Mouse (Mus musculus) embryonic facial prominence, embryonic 15.5 days (tissue): Measurements from ENCODE around the gene Fam110a. TPM values are rescaled to one million over a fixed set of nuclear protein-coding genes. Genes with fewer than 3 reads are reported as not detected.

ENCODE experiments used
- ATAC-seq: fragments of 200-750 bp; cut with Nextera tagmentation; 2 replicates; pipeline ENCODE4 v1.8.0; 2017; ENCODE audit warnings: low read depth, moderate TSS enrichment; ENCODE audit not compliant: insufficient number of reproducible peaks, low FRiP score, low TSS enrichment
- H3K27ac ChIP-seq: fragments of 300-500 bp; sonication (generic); replicated peaks from 2 replicates; pipeline ENCODE4 v1.5.1; 2015; ENCODE audit warnings: mild to moderate bottlenecking, inconsistent platforms
- H3K27me3 ChIP-seq: fragments of 300-500 bp; sonication (generic); 2 replicates; pipeline ENCODE4 v1.6.1; 2015; ENCODE audit warnings: inconsistent platforms
- H3K36me3 ChIP-seq: fragments of 300-500 bp; sonication (generic); 2 replicates; pipeline ENCODE4 v1.6.1; 2015; ENCODE audit warnings: mild to moderate bottlenecking, inconsistent platforms
- H3K4me1 ChIP-seq: fragments of 300-500 bp; sonication (generic); 2 replicates; pipeline ENCODE4 v1.6.1; 2015; ENCODE audit warnings: inconsistent platforms
- H3K4me2 ChIP-seq: fragments of 300-500 bp; sonication (generic); replicated peaks from 2 replicates; pipeline ENCODE4 v1.6.1; 2015; ENCODE audit warnings: mild to moderate bottlenecking, inconsistent platforms
- H3K4me3 ChIP-seq: fragments of 300-500 bp; sonication (generic); replicated peaks from 2 replicates; pipeline ENCODE4 v1.5.1; 2015; ENCODE audit warnings: mild to moderate bottlenecking, inconsistent platforms
- H3K9ac ChIP-seq: fragments of 300-500 bp; sonication (generic); 2 replicates; pipeline ENCODE4 v1.6.1; 2015; ENCODE audit warnings: inconsistent platforms
- H3K9me3 ChIP-seq: fragments of 300-500 bp; sonication (generic); replicated peaks from 2 replicates; pipeline ENCODE4 v1.6.1; 2016; ENCODE audit warnings: inconsistent platforms
- WGBS: fragments of 180-500 bp; shearing (Covaris S2); methylation state at CpG from one replicate; pipeline ENCODE4 v1.1.7; 2015; 5-methylcytosine and 5-hydroxymethylcytosine counted together
- polyA plus RNA-seq: library from polyadenylated mRNA; unstranded; fragments of >200 nt; fragmentation: Nextera tagmentation; extraction: Ambion mirVana; gene quantifications from 2 replicates; pipeline ENCODE4 v1.2.1, GENCODE M21; 2015

Fam110a gene
- polyA plus RNA-seq, 1 experiment from 2014 or later, result 30.7 TPM

DNA sequence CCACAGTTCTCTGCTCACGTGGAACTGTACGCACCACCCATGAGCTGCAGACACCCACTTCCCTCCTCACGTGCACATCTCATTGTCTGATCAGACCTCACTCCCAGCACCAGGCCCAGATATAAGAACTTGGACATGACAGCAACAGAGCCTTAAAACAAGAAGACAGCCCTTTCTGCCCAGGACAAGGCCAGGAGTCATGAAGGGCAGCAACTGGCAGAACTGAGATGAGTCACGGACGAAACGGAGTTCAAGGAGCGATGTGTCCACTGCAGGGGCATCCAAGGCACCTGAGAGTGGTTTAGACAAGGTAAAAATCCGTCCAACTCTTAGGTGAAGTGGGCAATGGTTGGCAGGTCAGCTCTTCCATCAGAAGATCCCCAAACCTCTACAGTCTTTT, 26.4 kb downstream of the Fam110a start:
- Histone ChIP-seq H3K9me3 (no peaks in the 10 kb centered on the region), H3K9ac (no peak overlapping the region), H3K27me3 (no peaks in the 10 kb centered on the region), H3K27ac (no peak overlapping the region), H3K4me3 (no peak overlapping the region), H3K4me1 (no peaks in the 10 kb centered on the region), H3K36me3 (no peaks in the 10 kb centered on the region), H3K4me2 (no peak overlapping the region)
- no peak for ATAC-seq
- 84% methylated on average over 8 of the region's 8 CpGs for WGBS

DNA sequence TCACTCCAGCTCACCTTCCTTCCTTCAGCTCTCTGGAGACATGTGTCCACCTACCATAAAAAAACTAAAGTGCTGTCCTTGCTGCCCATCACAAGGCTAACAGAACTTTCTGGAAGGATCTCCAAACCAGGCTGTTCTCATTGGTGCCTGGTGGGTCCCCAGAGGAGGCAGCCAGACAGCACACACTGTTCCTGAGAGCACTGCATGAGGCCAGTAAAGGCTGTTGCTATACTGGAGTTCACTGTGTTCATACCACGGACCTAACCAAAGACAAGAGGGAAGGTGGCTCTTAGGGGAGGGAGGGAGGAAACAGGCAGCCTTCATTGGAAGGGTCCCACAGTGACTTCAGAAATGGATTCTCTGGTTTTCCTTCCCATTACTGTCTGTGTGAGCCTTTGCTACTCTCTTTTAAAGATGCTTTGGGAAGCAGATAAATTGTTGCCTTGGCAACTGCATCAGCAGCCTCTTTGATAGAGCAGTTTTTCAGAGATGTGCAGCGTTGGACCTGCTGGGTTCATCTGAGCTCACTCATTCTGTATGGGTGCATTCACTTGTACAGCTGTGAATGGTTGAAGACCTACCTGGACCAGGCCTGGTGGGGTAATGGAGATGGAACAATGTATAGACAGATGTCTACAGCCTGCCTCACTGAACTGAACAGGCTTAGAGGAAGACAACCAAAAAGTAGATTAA, 30.8 kb downstream of the Fam110a start:
- 85% methylated on average over 2 of the region's 2 CpGs for WGBS
- Histone ChIP-seq H3K9me3 (no peaks in the 10 kb centered on the region), H3K4me2 (no peak overlapping the region), H3K27ac (no peak overlapping the region), H3K27me3 (no peaks in the 10 kb centered on the region), H3K9ac (no peak overlapping the region), H3K36me3 (no peaks in the 10 kb centered on the region), H3K4me3 (no peak overlapping the region), H3K4me1 (no peaks in the 10 kb centered on the region)
- no peak for ATAC-seq

DNA sequence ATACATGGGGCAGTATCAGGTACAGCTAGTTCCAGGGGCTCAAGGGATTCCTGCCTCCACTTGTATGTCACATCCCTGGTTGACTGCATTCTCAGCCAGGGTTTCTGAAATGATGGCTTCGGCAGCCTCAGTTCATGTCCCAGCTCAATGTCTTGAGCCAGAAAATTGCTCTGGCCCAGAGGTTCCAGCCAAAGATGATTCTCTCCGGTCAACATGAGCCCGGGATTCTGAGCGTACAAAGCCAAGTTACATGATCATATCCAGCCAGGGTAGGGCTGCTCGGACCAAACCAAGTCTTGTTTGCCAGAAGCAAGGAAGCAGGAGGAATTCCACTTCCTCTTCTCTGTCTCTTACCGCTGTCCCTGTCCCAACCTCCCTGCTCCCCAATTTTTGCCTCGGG, 31.7 kb downstream of the Fam110a start:
- no peaks in the 10 kb centered on the region for H3K4me1 ChIP-seq
- H3K27me3 ChIP-seq, result no peaks in the 10 kb centered on the region
- no peak for ATAC-seq
- 75% methylated on average over 7 of the region's 7 CpGs for WGBS
- H3K4me2 ChIP-seq, result no peak overlapping the region
- no peaks in the 10 kb centered on the region for H3K9me3 ChIP-seq
- no peak overlapping the region for H3K4me3 ChIP-seq
- H3K27ac ChIP-seq, result no peak overlapping the region
- H3K36me3 ChIP-seq, result no peaks in the 10 kb centered on the region
- no peak overlapping the region for H3K9ac ChIP-seq

DNA sequence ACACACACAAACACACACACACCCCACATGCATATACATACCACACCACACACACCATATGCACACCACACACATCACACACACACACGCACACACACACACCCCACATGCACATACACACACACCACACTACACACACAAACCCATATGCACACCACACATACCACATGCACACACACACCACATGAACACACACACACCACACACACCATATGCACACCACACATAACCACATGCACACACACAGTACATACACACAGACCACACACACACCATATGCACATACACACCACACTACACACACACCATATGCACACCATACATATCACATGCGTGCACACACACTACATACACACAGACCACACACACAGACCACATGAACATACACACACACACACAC, 32.4 kb downstream of the Fam110a start:
- 83% methylated on average over 2 of the region's 2 CpGs for WGBS
- no peaks in the 10 kb centered on the region for H3K27me3 ChIP-seq
- ATAC-seq, result no peak
- H3K4me1 ChIP-seq, result no peaks in the 10 kb centered on the region
- H3K4me2 ChIP-seq, result no peak overlapping the region
- H3K4me3 ChIP-seq, result no peak overlapping the region
- H3K27ac ChIP-seq, result no peak overlapping the region
- H3K36me3 ChIP-seq, result no peaks in the 10 kb centered on the region
- no peak overlapping the region for H3K9ac ChIP-seq
- no peaks in the 10 kb centered on the region for H3K9me3 ChIP-seq

DNA sequence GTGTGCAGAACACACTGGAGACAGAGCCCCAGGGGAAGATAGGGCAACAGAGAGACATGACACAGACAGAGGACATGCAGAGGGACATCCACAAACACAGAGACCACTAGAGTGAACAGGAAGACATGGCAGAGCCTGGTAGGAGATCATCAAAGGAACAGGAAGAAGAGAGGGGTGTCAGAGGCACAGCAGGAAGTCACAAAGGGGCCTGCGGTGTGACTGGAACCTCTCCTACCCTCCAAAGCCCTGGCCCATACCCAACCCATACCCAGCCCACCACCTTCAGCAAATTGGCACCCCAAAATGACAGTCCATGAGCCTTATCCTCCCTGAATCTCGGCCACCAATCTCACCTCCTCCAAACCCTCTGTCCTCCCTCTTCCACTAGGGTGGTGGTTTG, 35.9 kb downstream of the Fam110a start:
- no peak overlapping the region for H3K9ac ChIP-seq
- no peak overlapping the region for H3K27ac ChIP-seq
- H3K4me2 ChIP-seq, result no peak overlapping the region
- no peaks in the 10 kb centered on the region for H3K27me3 ChIP-seq
- 57% methylated on average over 2 of the region's 2 CpGs for WGBS
- H3K36me3 ChIP-seq, result no peaks in the 10 kb centered on the region
- ATAC-seq, result no peak
- no peak overlapping the region for H3K4me3 ChIP-seq
- H3K9me3 ChIP-seq, result no peaks in the 10 kb centered on the region
- no peaks in the 10 kb centered on the region for H3K4me1 ChIP-seq

DNA sequence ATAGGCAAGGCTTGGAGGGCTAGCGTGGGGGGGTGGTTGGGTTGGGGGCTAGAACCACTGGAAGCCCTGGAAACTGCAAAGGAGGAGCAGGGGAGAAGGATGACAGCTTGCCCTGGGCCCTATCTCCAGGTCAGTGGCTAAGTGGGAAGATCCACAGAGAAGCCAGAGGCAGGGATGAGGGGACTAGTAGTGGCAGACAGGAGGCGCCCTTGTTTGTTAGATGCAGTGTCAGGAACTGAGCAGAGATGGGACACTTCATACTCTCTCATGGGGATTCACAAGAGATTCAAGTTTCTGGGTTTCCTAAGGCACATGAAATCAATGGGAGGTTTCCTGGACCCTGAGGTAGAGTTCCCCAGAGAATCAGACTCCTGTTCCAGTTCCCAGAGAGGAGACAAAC, 38.8 kb downstream of the Fam110a start:
- H3K27ac ChIP-seq, result no peak overlapping the region
- no peak overlapping the region for H3K4me3 ChIP-seq
- no peaks in the 10 kb centered on the region for H3K36me3 ChIP-seq
- no peak overlapping the region for H3K4me2 ChIP-seq
- H3K27me3 ChIP-seq, result no peaks in the 10 kb centered on the region
- peaks cover 11% of the 10 kb centered on the region for H3K4me1 ChIP-seq
- H3K9me3 ChIP-seq, result no peaks in the 10 kb centered on the region
- no peak for ATAC-seq
- 36% methylated on average over 2 of the region's 2 CpGs for WGBS
- H3K9ac ChIP-seq, result no peak overlapping the region

DNA sequence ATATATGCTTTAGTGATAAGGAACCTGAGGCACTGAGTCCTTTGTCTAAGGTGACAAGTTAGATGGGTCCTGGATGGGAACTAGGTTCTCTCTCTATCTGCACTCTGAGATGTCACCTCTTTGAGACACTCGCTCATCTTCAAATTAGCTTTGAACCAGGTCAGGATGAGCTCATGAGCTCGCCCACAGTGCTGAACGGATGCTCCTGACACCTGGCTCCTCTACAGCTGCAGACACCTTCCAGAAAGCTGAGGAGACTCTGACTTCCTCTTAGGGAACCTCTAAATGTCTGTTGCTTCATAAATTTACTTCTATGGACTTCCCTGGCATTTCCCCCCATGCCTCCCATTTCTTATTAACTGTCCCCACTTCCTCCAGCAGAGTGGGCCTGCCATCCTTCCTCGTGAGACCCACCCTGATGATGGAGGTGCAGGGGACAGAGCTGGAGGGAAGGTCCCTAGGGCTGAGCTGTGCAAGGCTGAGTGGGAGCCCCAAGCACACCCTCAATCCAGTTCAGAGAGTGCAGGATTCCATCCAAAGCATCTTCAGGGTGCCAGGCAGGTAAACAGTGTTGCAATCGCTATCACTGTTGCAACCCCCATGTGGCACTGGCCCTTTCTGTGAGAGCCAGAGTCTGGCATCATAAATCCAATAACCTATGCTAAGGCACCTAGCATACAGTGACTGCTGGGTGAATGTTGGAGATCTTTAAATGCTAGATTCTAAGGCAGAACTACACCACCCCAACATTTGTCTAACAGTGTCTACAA, 40.2 kb downstream of the Fam110a start:
- Histone ChIP-seq H3K9me3 (no peaks in the 10 kb centered on the region), H3K36me3 (no peaks in the 10 kb centered on the region), H3K27ac (no peak overlapping the region), H3K4me1 (peaks cover 11% of the 10 kb centered on the region), H3K4me2 (no peak overlapping the region), H3K4me3 (no peak overlapping the region), H3K27me3 (no peaks in the 10 kb centered on the region), H3K9ac (no peak overlapping the region)
- WGBS, result 69% methylated on average over 5 of the region's 5 CpGs
- no peak for ATAC-seq

DNA sequence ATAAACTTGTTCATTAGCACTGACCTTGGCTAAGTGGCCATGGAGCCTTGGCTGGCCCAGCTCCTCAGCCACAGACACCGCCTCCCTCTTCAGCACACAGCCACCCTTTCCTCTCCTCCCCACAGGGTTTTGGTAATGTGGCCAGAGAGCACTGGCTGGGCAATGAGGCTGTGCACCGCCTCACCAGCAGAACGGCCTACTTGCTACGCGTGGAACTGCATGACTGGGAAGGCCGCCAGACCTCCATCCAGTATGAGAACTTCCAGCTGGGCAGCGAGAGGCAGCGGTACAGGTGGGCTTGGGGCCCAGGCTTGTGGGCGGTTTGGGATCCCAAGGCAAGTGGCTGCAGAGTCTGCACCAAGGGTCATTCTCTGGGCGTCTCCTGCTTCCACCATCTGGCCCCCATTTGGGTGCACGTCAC, 41.2 kb downstream of the Fam110a start:
- Histone ChIP-seq H3K36me3 (no peaks in the 10 kb centered on the region), H3K27me3 (no peaks in the 10 kb centered on the region), H3K9me3 (no peaks in the 10 kb centered on the region), H3K9ac (no peak overlapping the region), H3K4me2 (no peak overlapping the region), H3K27ac (no peak overlapping the region), H3K4me1 (peaks cover 11% of the 10 kb centered on the region), H3K4me3 (no peak overlapping the region)
- 61% methylated on average over 11 of the region's 11 CpGs for WGBS
- peak; percentile 40; the same call in 1 of the 2 replicates for ATAC-seq

DNA sequence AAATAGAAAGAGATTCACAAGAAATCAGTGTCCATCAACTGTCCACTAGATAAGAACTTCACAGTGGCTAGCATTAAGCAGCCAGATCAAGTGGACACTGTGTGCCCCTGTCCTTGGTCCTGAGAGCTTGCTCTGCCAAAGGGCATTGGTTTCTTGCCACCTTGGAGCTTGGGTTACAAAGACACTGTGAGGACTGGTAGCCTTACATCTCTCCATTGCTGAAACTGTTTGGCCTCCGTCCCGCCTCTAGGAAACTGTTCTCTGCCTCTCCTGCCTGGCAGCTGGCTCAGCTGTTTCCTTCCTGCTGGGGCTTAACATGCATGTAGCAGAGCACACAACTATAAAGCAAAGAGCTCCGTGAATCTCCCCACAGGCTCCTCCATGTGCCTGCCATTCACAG, 42.1 kb downstream of the Fam110a start:
- no peak for ATAC-seq
- WGBS, result 46% methylated on average over 3 of the region's 3 CpGs

DNA sequence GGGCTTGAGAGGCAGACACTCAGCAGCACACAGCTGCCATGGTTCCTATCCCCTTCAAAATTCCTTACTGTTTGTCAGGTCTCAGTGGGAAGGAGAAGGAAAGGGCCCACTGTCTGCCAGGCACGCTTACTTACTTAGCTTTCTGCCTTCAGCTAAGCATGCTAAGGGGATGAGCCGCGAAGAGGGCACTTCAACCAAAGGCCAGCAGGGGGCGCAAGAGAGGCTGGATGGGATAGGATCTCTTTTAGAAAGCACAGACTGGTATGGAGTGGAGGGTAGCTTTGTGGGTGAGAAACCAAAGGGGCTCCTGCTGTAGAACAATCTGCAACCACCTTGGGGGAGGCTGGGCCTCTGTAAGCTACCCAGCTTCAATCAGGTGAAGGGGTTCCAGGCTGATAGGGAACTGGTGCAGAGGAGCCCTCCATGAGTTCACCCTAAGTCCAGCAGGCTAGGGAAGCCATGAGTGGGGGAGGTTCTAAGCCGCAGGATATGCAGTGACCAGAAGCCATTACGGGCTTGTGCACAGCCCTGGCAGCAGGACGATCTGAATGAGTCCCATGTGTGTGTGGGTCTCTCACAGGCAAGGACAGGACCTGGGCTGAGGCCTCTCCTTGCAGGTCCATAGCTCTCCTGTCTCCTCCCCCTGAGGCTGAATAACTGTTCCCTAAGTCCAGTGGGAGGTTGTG, 49.5 kb downstream of the Fam110a start:
- Histone ChIP-seq H3K27me3 (no peaks in the 10 kb centered on the region), H3K36me3 (no peaks in the 10 kb centered on the region), H3K4me1 (no peaks in the 10 kb centered on the region), H3K9me3 (no peaks in the 10 kb centered on the region), H3K9ac (no peak overlapping the region), H3K27ac (no peak overlapping the region), H3K4me2 (no peak overlapping the region), H3K4me3 (no peak overlapping the region)
- ATAC-seq, result no peak
- WGBS, result 24% methylated on average over 7 of the region's 7 CpGs

More for the DNA sequence above, 42.1 kb downstream of the Fam110a start:
- Histone ChIP-seq H3K4me1 (peaks cover 11% of the 10 kb centered on the region), H3K9ac (no peak overlapping the region), H3K27ac (no peak overlapping the region), H3K4me3 (no peak overlapping the region), H3K9me3 (no peaks in the 10 kb centered on the region), H3K4me2 (no peak overlapping the region), H3K36me3 (no peaks in the 10 kb centered on the region), H3K27me3 (no peaks in the 10 kb centered on the region)

DNA sequence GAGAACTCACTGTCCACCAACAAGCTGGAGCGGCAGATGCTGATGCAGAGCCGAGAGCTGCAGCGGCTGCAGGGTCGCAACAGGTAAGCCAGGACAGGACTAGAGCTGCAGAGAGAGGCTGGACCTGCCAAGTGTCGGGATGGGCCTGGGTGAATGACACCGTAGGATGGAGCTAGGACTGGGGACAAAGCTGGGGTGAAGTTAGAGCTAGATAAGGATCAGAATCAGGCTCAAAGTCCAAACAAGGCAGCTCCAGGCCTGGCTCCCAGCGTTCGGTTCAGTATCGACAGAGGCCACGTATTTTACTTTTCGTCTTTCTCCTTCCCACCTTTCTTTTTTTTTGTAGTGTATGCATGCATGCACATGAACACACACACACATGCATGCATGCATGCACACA, 52.9 kb downstream of the Fam110a start:
- WGBS, result 89% methylated on average over 11 of the region's 11 CpGs
- Histone ChIP-seq H3K9ac (no peak overlapping the region), H3K27ac (no peak overlapping the region), H3K4me3 (no peak overlapping the region), H3K4me1 (no peaks in the 10 kb centered on the region), H3K27me3 (no peaks in the 10 kb centered on the region), H3K4me2 (no peak overlapping the region), H3K36me3 (no peaks in the 10 kb centered on the region), H3K9me3 (no peaks in the 10 kb centered on the region)
- no peak for ATAC-seq
